Mouse (Mus musculus): Measurements from ENCODE around the gene Mecp2.

DNA sequence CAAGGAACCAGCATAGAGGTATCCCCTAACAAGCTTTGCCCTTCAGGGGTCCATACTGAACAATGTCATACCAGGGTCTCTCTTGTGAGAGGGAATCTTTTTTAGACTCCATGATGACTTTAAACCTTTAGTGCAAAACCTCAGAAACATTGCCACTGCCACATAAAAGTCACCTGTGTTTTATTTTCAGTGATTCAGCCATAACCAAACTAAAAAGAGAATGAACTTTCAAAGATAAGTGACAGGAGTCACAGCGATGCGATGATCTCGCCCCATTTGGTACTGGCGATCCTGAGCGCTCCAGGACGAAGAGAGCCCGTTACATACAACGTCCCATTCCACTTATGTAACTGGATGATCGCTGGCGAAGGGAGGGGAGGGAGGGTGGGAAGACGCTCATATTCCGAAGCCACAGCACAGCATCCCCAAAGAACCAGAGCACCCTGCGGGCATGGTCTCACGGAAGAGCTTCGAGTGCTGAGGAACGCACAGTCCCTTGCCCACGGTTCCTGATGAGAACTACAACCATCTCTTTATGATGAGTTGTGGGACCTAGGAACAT, 50.8 kb downstream of the Mecp2 start:
- TF ChIP-seq CTCF (IDR thresholded peaks at IDR 0.05; ENCODE audit: low read depth) (no peak), EP300 (IDR thresholded peaks at IDR 0.05; ENCODE audit: low read depth) (no peak)
